Comparison of ENCODE assay signal across 23 mouse cellular contexts in the genomic region with DNA sequence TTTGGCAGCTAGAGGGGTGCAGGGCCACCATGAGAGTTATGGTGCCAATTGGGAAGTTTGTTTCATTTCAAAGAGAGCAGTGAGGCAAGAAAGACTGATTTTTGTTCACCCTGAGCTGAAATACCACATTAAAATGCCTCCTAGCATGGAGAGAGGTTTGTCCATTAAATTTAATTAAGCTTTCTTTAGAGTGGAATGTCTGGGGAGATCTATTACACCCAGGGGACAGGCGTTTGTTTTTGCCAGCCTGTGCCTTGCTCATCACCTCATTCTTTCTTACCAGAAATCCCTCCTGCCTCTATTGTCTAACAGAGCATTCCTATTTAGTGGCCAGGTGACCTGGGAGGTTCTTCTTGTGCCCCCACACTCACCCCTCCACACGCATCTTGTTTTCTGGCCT. TPM values are rescaled to one million over a fixed set of nuclear protein-coding genes. Genes with fewer than 3 reads are reported as not detected.
DNase-seq lines count a peak whose midpoint lies in the region; ATAC-seq and TF ChIP-seq lines count a peak whose summit lies in the region.
"Had no signal": no experiment of that assay in that cellular context is flagged by ENCODE, and none has a peak within 500 bp of the region (broad histone marks: within the 10 kb centered on the region; RNA-seq: fewer than 3 reads in every experiment).

No protein-coding gene starts in this region.

- H3K9me3 ChIP-seq in heart, embryonic 10.5 days: no peaks in the 10 kb centered on the region
- no peaks in the 10 kb centered on the region for H3K9me3 ChIP-seq in heart, embryonic 14.5 days (ENCODE audit: control insufficient read depth, low read length)
- no peaks in the 10 kb centered on the region for H3K9me3 ChIP-seq in kidney, postnatal 0 days (replicated peaks; ENCODE audit: low read length)
- H3K9me3 ChIP-seq: embryonic facial prominence, embryonic 12.5 days; forebrain, embryonic 12.5 days; G1E; hindbrain, embryonic 12.5 days had no signal

- H3K4me3 ChIP-seq in heart, embryonic 10.5 days: no peak overlapping the region
- H3K4me3 ChIP-seq in heart, embryonic 14.5 days (ENCODE audit: control insufficient read depth in 1 of 2, insufficient read depth in 1 of 2, low read depth in 1 of 2, low read length in 2 of 2): no peak overlapping the region
- H3K4me3 ChIP-seq in kidney, postnatal 0 days (replicated peaks; ENCODE audit: low read depth, low read length): no peak overlapping the region
- H3K4me3 ChIP-seq in cerebellum, adult 2 months (replicated peaks; ENCODE audit: insufficient read depth, low read depth, low read length): no peak overlapping the region
- H3K4me3 ChIP-seq: embryonic facial prominence, embryonic 12.5 days; forebrain, embryonic 12.5 days; hindbrain, embryonic 12.5 days had no signal

- peaks cover 6% of the 10 kb centered on the region; the same call in 1 of the 2 replicates for H3K4me1 ChIP-seq in heart, embryonic 10.5 days
- H3K4me1 ChIP-seq in heart, embryonic 14.5 days (ENCODE audit: control insufficient read depth in 2 of 2, insufficient read depth in 2 of 2, low read length in 2 of 2): peaks cover 0 to 5% of the 10 kb centered on the region in 2 experiments; a peak in 1 of 4 replicates
- no peaks in the 10 kb centered on the region for H3K4me1 ChIP-seq in kidney, postnatal 0 days (replicated peaks; ENCODE audit: insufficient read depth, low read length)
- no peaks in the 10 kb centered on the region for H3K4me1 ChIP-seq in cerebellum, adult 2 months (ENCODE audit: control insufficient read depth, insufficient read depth, low read length)
- H3K4me1 ChIP-seq: forebrain, embryonic 12.5 days; hindbrain, embryonic 12.5 days had no signal

- DNase-seq in heart, embryonic 10.5 days (ENCODE audit: low spot score): no peak
- no peak for DNase-seq in heart, postnatal 25 days (ENCODE audit: low spot score)
- DNase-seq in heart, adult 18-20 months: no peak
- peak; percentile 40 for DNase-seq in kidney, postnatal 0 days (ENCODE audit: low spot score)
- DNase-seq in kidney, postnatal 14 days: no peak
- no peak for DNase-seq in cerebellum, adult 2 months
- DNase-seq: adrenal gland, postnatal 10 days; B cell, adult 2 months; cerebellum, adult 11 months; cerebellum, adult 9-10 months; cerebellum, postnatal 25 days; gastrocnemius, postnatal 10 days; kidney, adult 8-10 months had no signal

- no peak for TF ChIP-seq CTCF in kidney, postnatal 0 days (IDR thresholded peaks at IDR 0.05; ENCODE audit: low read depth)
- TF ChIP-seq CTCF in cerebellum, adult 2 months (IDR thresholded peaks at IDR 0.05; ENCODE audit: borderline replicate concordance, insufficient read depth, low read depth, low read length): no peak

- H3K36me3 ChIP-seq in heart, embryonic 10.5 days: no peaks in the 10 kb centered on the region
- H3K36me3 ChIP-seq in heart, embryonic 14.5 days (ENCODE audit: control insufficient read depth, insufficient read depth, low read length): no peaks in the 10 kb centered on the region
- H3K36me3 ChIP-seq in kidney, postnatal 0 days (ENCODE audit: insufficient read depth, low read length): no peaks in the 10 kb centered on the region
- H3K36me3 ChIP-seq: embryonic facial prominence, embryonic 12.5 days; forebrain, embryonic 12.5 days; G1E; hindbrain, embryonic 12.5 days had no signal

- H3K4me2 ChIP-seq in heart, embryonic 14.5 days (ENCODE audit: low read length): no peak overlapping the region
- H3K4me2 ChIP-seq in kidney, postnatal 0 days (ENCODE audit: low read length): no peak overlapping the region
- H3K4me2 ChIP-seq: embryonic facial prominence, embryonic 12.5 days; forebrain, embryonic 12.5 days; hindbrain, embryonic 12.5 days had no signal

- peak overlapping the region; percentile 3; the same call in 1 of the 2 replicates for H3K27ac ChIP-seq in heart, embryonic 10.5 days
- H3K27ac ChIP-seq in heart, embryonic 14.5 days (replicated peaks in 1 of 2; ENCODE audit: control insufficient read depth in 1 of 2, insufficient read depth in 1 of 2, low read depth in 2 of 2, low read length in 2 of 2): peak overlapping the region; percentile 6 to 48; a peak in 2 of 4 replicates
- H3K27ac ChIP-seq in kidney, postnatal 0 days: no peak overlapping the region
- no peak overlapping the region for H3K27ac ChIP-seq in cerebellum, adult 2 months (ENCODE audit: insufficient read depth, low read length)
- H3K27ac ChIP-seq: embryonic facial prominence, embryonic 12.5 days; forebrain, embryonic 12.5 days; hindbrain, embryonic 12.5 days had no signal

- no peak for ATAC-seq in heart, embryonic 14.5 days (ENCODE audit: insufficient number of reproducible peaks, insufficient read depth, low FRiP score, low read depth)
- ATAC-seq in kidney, postnatal 0 days (replicated peaks; ENCODE audit: low FRiP score, low read depth): no peak
- ATAC-seq: CD4-positive, CD25-positive, alpha-beta regulatory T cell, adult 4 months; forebrain, embryonic 16.5 days; hindbrain, embryonic 16.5 days; inflammation-experienced regulatory T-cells, adult 6 months; intestine, postnatal 0 days had no signal

- no peak overlapping the region for H3K9ac ChIP-seq in heart, embryonic 14.5 days (ENCODE audit: low read length)
- no peak overlapping the region for H3K9ac ChIP-seq in kidney, postnatal 0 days (ENCODE audit: low read depth, low read length)
- H3K9ac ChIP-seq: embryonic facial prominence, embryonic 12.5 days; forebrain, embryonic 12.5 days; hindbrain, embryonic 12.5 days had no signal

- intact Hi-C loops in heart, postnatal 25 days (cut with DNase I): no loop called here

- TF ChIP-seq POLR2A in cerebellum, adult 2 months (IDR thresholded peaks at IDR 0.05; ENCODE audit: borderline replicate concordance, insufficient read depth, low read length): no peak

- 60% methylated on average over 2 of the region's 2 CpGs for WGBS in heart, embryonic 10.5 days
- WGBS in heart, embryonic 14.5 days: 65% methylated on average over 2 of the region's 2 CpGs
- 26% methylated on average over 2 of the region's 2 CpGs for WGBS in kidney, postnatal 0 days
- WGBS in cerebellum, adult 2 months: 70% methylated on average over 2 of the region's 2 CpGs

- H3K27me3 ChIP-seq in heart, embryonic 10.5 days (ENCODE audit: insufficient read depth, poor library complexity, severe bottlenecking): no peaks in the 10 kb centered on the region
- H3K27me3 ChIP-seq in heart, embryonic 14.5 days (ENCODE audit: control insufficient read depth, insufficient read depth, low read length): no peaks in the 10 kb centered on the region
- H3K27me3 ChIP-seq in kidney, postnatal 0 days (ENCODE audit: insufficient read depth, low read length): no peaks in the 10 kb centered on the region
- no peaks in the 10 kb centered on the region for H3K27me3 ChIP-seq in cerebellum, adult 2 months (ENCODE audit: control insufficient read depth, insufficient read depth, low read length)
- H3K27me3 ChIP-seq: embryonic facial prominence, embryonic 12.5 days; forebrain, embryonic 12.5 days; hindbrain, embryonic 12.5 days had no signal

RNA-seq across cellular contexts. Expression of a gene that starts 55.2 kb away (rescaled TPM):
- polyA plus RNA-seq in heart, embryonic 10.5 days (2016; fragmentation: Nextera tagmentation; extraction: Ambion mirVana): 154 and 166 TPM in 2 replicates
- 10 to 100 TPM; 24.7 to 24.8 TPM for total RNA-seq in heart, postnatal 25 days (2021)
- 127 TPM in 2 replicates for polyA plus RNA-seq in heart, embryonic 14.5 days (2014; fragmentation: Nextera tagmentation; extraction: Ambion mirVana)
- 10 to 100 TPM; 22.7 to 25.0 TPM for total RNA-seq in heart, adult 18-20 months (2021)
- polyA plus RNA-seq in kidney, postnatal 0 days (2015; fragmentation: Nextera tagmentation; extraction: Ambion mirVana): 157 and 169 TPM in 2 replicates
- polyA plus RNA-seq in cerebellum, adult 2 months (2012; rRNA removed): 6.7 and 7.4 TPM in 2 replicates

Comparison
In these comparisons a context has a peak if more than half of its experiments do, and no peak if none do; other contexts are left out.
1. H3K27ac ChIP-seq: peak in heart, embryonic 10.5 days (single experiment) and heart, embryonic 14.5 days (2 of 2); none in kidney, postnatal 0 days (single experiment) and cerebellum, adult 2 months (single experiment).
2. RNA of a gene that starts 55.2 kb away (polyA plus RNA-seq): 154 to 166 TPM in heart, embryonic 10.5 days, 157 to 169 TPM in kidney, postnatal 0 days and 127 TPM in heart, embryonic 14.5 days; 6.7 to 7.4 TPM in cerebellum, adult 2 months; every median in the first group is over 10 times any median in the second.